Mouse (Mus musculus) brain, adult 2 months (tissue): Measurements from ENCODE around the gene Trim63.

Source experiments
- DNase-seq: peaks from one replicate; pipeline ENCODE4 v3.0.0; 2011; ENCODE audit warnings: low read depth, low spot score

Trim63 gene

GRCm38 (mm10) chr4:134298626-134299497 lies 16.1 kb upstream of the Trim63 start:
- peak; percentile 65 for DNase-seq

GRCm38 (mm10) chr4:134299498-134299810 lies 15.5 kb upstream of the Trim63 start:
- DNase-seq: peak; percentile 14

- peak; percentile 87 for DNase-seq
Measured at GRCm38 (mm10) chr4:134300316-134300715, 14.6 kb upstream of the Trim63 start.

- DNase-seq: no peak
Measured at GRCm38 (mm10) chr4:134302084-134302483, 12.8 kb upstream of the Trim63 start.

- DNase-seq: no peak
Measured at GRCm38 (mm10) chr4:134306963-134307362, 8.0 kb upstream of the Trim63 start.

GRCm38 (mm10) chr4:134307367-134308072 lies 7.4 kb upstream of the Trim63 start:
- peak; percentile 79 for DNase-seq

- no peak for DNase-seq
Measured at GRCm38 (mm10) chr4:134310106-134310505, 4.8 kb upstream of the Trim63 start.

- DNase-seq: no peak
Measured at GRCm38 (mm10) chr4:134310656-134311055, 4.3 kb upstream of the Trim63 start.

GRCm38 (mm10) chr4:134311784-134312183 lies 3.1 kb upstream of the Trim63 start:
- DNase-seq: no peak

- no peak for DNase-seq
Measured at GRCm38 (mm10) chr4:134312341-134312740, 2.6 kb upstream of the Trim63 start.

- no peak for DNase-seq
Measured at GRCm38 (mm10) chr4:134312901-134313300, 2.0 kb upstream of the Trim63 start.

- no peak for DNase-seq
Measured at GRCm38 (mm10) chr4:134314081-134314655, 752 bp upstream of the Trim63 start.

- DNase-seq: no peak
Measured at GRCm38 (mm10) chr4:134315470-134315869, 550 bp downstream of the Trim63 start.

- no peak for DNase-seq
Measured at GRCm38 (mm10) chr4:134316390-134316789, 1.5 kb downstream of the Trim63 start.

- no peak for DNase-seq
Measured at GRCm38 (mm10) chr4:134319074-134319473, 4.2 kb downstream of the Trim63 start.

- DNase-seq: no peak
Measured at GRCm38 (mm10) chr4:134319674-134320073, 4.8 kb downstream of the Trim63 start.

GRCm38 (mm10) chr4:134321524-134321923 lies 6.6 kb downstream of the Trim63 start:
- DNase-seq: no peak

- no peak for DNase-seq
Measured at GRCm38 (mm10) chr4:134324655-134325054, 9.7 kb downstream of the Trim63 start.

- DNase-seq: no peak
Measured at GRCm38 (mm10) chr4:134326859-134327530, 12.1 kb downstream of the Trim63 start.

GRCm38 (mm10) chr4:134328151-134328550 lies 13.2 kb downstream of the Trim63 start:
- DNase-seq: no peak

GRCm38 (mm10) chr4:134328832-134329231 lies 13.9 kb downstream of the Trim63 start:
- no peak for DNase-seq

GRCm38 (mm10) chr4:134330281-134330680 lies 15.4 kb downstream of the Trim63 start:
- DNase-seq: no peak
